Mouse (Mus musculus) megakaryocyte-erythroid progenitor cell, adult 5-6 weeks (primary cell): ENCODE data around the gene Rassf3. TPM values are rescaled to one million over a fixed set of nuclear protein-coding genes. Genes with fewer than 3 reads are reported as not detected.
A peak's percentile ranks its signal among the peaks of the same experiment; 100 is the strongest.

Experiments used
- ATAC-seq: replicated peaks from 2 replicates; pipeline ENCODE4 v1.8.0; 2016; ENCODE audit warnings: mild to moderate bottlenecking, inconsistent platforms; ENCODE audit not compliant: severe bottlenecking, poor library complexity, low FRiP score, low TSS enrichment
- total RNA-seq, 2 experiments: library from RNA; stranded (forward) in 1 of 2; stranded (reverse) in 1 of 2; fragments of 200-1000, 215-1000 nt in 1 of 2; fragments of >200 nt in 1 of 2; fragmentation: Nextera tagmentation in 1 of 2; gene quantifications; 2 replicates each; pipeline ENCODE4 v1.2.3; 2014 to 2017

Rassf3 gene
- 6.5 and 9.7 TPM in 2 replicates for total RNA-seq (2014; fragmentation: Nextera tagmentation)
- 12.1 and 13.4 TPM in 2 replicates for total RNA-seq (2017)

GRCm38 (mm10) chr10:121476190-121476967 lies at the start of gene Rassf3:
TSS of gene Rassf3 (minus strand) at chr10:121476347.
- peak; percentile 68 for ATAC-seq

GRCm38 (mm10) chr10:121520923-121521585 lies 44.9 kb upstream of the Rassf3 start:
- no peak for ATAC-seq

GRCm38 (mm10) chr10:121519710-121520109 lies 43.6 kb upstream of the Rassf3 start:
- no peak for ATAC-seq

- ATAC-seq: peak; percentile 83
Observed at GRCm38 (mm10) chr10:121516008-121516600, 40.0 kb upstream of the Rassf3 start.

GRCm38 (mm10) chr10:121509751-121510643 lies 33.9 kb upstream of the Rassf3 start:
- peak; percentile 19 for ATAC-seq

- ATAC-seq: no peak
Observed at GRCm38 (mm10) chr10:121507755-121508544, 31.8 kb upstream of the Rassf3 start.

- peak; percentile 88 for ATAC-seq
Observed at GRCm38 (mm10) chr10:121506731-121507583, 30.8 kb upstream of the Rassf3 start.

GRCm38 (mm10) chr10:121505929-121506328 lies 29.8 kb upstream of the Rassf3 start:
- no peak for ATAC-seq

GRCm38 (mm10) chr10:121504973-121505911 lies 29.1 kb upstream of the Rassf3 start:
- ATAC-seq: peak; percentile 66

- ATAC-seq: peak; percentile 85
Observed at GRCm38 (mm10) chr10:121501160-121501559, 25.0 kb upstream of the Rassf3 start.

- ATAC-seq: no peak
Observed at GRCm38 (mm10) chr10:121500034-121500433, 23.9 kb upstream of the Rassf3 start.

- ATAC-seq: no peak
Observed at GRCm38 (mm10) chr10:121499063-121499462, 22.9 kb upstream of the Rassf3 start.

- ATAC-seq: no peak
Observed at GRCm38 (mm10) chr10:121498481-121498904, 22.3 kb upstream of the Rassf3 start.

- no peak for ATAC-seq
Observed at GRCm38 (mm10) chr10:121497968-121498367, 21.8 kb upstream of the Rassf3 start.

- no peak for ATAC-seq
Observed at GRCm38 (mm10) chr10:121496616-121497015, 20.5 kb upstream of the Rassf3 start.

GRCm38 (mm10) chr10:121494163-121494425 lies 17.9 kb upstream of the Rassf3 start:
- no peak for ATAC-seq
